Mouse (Mus musculus) brain, embryonic 18.5 days (tissue): ENCODE data around the gene Lrmda.

Source experiments
- DNase-seq: peaks from one replicate; pipeline ENCODE4 v3.0.0-alpha.2; 2012; ENCODE audit warnings: low read depth, low spot score

Gene Lrmda

GRCm38 (mm10) chr14:22649985-22650984 lies 630.8 kb downstream of the Lrmda start:
- no peak for DNase-seq

DNA sequence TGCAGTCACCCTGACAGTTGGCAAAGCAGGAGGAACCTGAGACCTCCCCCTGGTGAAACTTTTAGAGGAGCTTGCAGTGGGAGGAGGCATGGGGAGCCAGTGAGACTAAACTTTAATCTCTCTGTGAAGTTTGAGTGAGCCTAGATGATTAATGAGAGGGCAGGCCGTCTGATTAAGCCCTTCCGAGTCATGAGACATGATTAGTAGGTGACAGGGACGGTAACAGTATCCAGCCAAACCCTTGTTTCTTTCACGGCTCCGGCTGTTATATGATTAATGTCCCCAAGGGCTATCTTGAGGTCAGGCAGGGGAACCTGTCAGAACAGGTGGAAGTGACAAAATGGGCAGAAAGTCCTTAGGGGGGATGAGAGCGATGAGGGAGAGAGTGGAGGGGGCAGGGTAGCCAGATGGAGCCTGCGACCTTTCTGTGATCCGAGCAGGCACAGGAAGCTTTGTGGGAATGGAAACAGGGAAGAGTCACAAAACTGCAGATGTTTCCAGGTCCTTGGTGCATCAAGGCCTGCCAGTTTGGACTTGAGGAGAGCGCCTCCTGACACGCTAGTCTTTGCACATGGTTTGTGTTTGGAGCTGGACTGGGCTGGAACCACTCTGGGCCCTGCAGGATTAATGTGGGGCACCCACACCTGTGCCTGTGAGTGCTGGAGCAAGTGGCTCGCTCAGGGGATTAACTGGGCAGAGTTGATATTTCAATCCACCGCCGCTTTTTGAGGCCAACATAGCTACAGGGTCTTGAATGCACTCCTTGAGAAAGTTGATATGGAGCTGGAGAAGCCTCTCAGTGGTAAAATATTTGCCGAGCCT lies 631.8 kb downstream of the Lrmda start:
- no peak for DNase-seq

- DNase-seq: no peak
Observed at GRCm38 (mm10) chr14:22662496-22662895, 643.0 kb downstream of the Lrmda start.

GRCm38 (mm10) chr14:22666437-22666836 lies 646.9 kb downstream of the Lrmda start:
- no peak for DNase-seq

DNA sequence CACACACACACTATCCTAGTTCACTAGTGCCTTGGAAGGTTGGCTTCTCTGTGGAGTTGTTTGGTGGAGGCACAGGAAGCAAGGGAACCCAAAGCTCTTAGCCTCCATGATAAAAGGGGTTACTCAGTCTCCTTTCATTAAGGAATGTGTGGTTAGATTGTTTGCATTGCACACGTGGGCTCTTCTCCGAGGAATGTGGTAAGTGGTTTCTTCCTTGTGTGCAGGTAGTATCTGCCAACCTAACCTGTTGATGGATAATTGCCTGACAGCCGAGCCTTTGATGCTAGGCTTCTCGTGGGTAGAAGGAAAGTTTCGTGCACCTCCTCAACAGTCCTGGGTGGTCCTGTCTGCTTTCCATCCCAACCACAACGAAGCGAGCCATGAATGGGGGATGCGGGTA lies 648.8 kb downstream of the Lrmda start:
- no peak for DNase-seq

GRCm38 (mm10) chr14:22668711-22669110 lies 649.2 kb downstream of the Lrmda start:
- no peak for DNase-seq

- DNase-seq: no peak
Observed at GRCm38 (mm10) chr14:22673581-22673980, 654.1 kb downstream of the Lrmda start.

- DNase-seq: no peak
Observed at GRCm38 (mm10) chr14:22679008-22679704, 659.6 kb downstream of the Lrmda start.

GRCm38 (mm10) chr14:22679705-22680643 lies 660.5 kb downstream of the Lrmda start:
- no peak for DNase-seq

DNA sequence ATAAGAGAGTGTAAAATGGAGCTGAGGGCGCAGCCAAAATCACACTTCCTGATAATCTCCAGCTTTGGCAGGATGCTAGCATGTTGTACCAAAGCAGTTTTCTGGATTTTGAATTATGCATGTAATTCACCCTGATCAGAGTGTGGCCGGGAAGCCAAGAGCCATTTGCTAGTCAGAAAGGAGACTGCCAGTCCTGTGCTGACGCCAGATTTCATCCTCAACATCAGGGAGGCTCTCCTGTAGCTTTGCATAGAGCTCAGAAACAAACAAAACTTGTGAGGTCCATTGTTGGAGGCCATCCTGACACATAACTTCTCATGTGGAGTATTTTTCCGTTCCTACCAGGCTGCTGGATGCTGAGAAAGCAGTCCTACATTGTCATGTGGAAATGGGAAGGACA lies 667.4 kb downstream of the Lrmda start:
- DNase-seq: no peak

- no peak for DNase-seq
Observed at GRCm38 (mm10) chr14:22688399-22688798, 668.9 kb downstream of the Lrmda start.

DNA sequence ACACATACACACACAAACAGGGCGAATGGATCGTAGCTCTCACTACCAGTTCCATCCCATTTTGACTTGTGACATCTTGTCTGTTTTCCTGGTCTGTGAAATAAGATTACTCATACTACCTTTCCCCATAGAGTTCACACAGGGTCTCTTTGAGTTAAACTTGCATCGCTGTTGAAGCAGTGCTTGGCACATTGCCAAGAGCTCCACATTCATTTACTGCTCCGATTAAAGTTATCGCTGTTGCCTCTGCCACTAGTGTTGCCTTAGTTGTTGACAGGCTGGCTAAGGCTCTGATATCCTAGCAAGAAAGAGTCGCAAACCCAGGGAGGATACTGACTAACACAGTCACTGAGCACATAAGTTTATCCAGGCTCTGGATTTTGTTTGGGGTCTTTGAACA lies 675.9 kb downstream of the Lrmda start:
- DNase-seq: no peak

DNA sequence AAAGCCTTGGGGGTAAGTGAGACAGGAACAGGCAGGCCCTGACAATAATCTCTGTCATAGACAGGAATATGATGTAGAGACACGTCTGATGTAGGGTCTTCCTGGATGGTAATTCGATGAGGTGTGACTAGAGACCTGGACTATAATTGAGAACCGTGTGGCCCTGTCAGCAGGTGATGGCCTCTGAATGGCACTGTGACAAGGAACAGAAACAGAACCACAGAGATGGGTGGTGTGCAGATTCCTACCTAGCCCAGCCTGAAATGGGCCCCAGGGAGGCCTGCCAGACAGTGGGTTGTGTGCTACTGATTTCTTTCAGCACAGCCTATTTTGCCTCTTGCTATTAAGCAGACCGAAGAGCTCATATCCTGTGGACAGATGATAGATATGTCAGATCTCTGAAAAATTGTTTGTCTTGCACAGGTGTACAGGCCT lies 676.4 kb downstream of the Lrmda start:
- DNase-seq: no peak

GRCm38 (mm10) chr14:22700236-22700635 lies 680.7 kb downstream of the Lrmda start:
- DNase-seq: no peak

- DNase-seq: no peak
Observed at GRCm38 (mm10) chr14:22700690-22701089, 681.2 kb downstream of the Lrmda start.

GRCm38 (mm10) chr14:22707958-22708701 lies 688.6 kb downstream of the Lrmda start:
- no peak for DNase-seq

DNA sequence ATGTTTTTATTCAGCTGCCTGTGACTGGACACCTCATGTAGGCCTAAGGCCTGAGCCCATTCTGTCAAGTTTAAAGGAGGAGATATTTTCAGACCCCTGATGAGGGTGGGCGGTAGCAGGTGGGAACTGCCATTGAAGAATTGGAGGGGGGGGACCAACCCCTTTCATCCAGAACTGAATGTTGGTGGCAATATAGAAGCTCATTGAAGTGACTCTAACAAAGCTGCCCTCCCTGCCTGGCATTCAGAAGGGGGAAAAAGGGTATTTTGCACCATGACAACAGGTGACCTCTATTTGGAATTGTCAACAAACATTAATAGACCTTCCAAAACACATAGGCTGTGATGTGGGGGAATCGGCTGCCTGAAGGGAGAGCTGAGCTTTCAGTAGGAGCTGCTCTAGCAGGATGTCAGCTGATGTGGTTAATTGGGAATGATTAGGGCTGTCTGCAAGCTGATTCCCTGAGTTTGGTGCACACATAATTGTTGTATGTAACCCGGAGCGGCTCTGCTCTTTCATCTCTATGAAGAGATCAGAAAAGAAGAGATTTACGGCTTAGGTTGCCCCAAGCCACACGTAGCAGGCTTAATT lies 690.7 kb downstream of the Lrmda start:
- no peak for DNase-seq

- no peak for DNase-seq
Observed at GRCm38 (mm10) chr14:22712388-22712787, 692.9 kb downstream of the Lrmda start.

- DNase-seq: no peak
Observed at GRCm38 (mm10) chr14:22715581-22716378, 696.3 kb downstream of the Lrmda start.
